Mouse (Mus musculus): ENCODE results near the gene Map1b. TPM values are rescaled to one million over a fixed set of nuclear protein-coding genes. Genes with fewer than 3 reads are reported as not detected.

The Map1b gene
- total and polyA plus RNA-seq, 2 experiments from 2014 or later: 781 to 2,082 TPM

DNA sequence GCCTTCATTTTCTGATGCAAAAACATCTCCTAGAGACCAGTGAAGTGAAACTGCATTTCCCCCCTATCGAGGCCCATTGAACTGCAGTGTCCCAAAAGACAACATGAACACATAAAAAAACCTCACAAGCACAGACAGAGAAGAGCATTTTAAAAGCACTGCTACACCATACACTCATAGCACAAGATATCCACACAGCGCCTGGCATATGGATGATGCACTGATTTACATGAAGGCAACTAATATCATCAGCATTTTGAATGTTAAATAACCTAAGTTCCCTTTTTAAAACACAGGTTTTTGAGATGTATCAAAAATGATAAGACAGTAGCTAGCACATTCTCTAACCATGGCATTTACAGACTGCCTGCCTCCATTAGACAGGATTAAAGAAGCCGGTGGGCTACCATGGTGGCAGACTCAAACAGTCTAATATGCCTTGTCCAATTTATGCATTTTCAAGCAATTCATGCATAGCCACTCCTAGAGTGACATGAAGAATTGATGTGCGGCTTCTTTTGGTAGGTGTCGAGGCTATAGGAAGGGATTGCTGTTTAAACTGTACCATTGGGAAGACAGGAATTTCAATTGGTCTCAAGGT is 22.9 kb downstream of the Map1b start:
- no peaks in the 10 kb centered on the region for H3K9me3 ChIP-seq (ENCODE audit: low read length)
- no peaks in the 10 kb centered on the region for H3K27me3 ChIP-seq (ENCODE audit: insufficient read depth, low read length)
- H3K27ac ChIP-seq (ENCODE audit: low read depth, low read length): peak overlapping the region; percentile 54
- peaks cover 10% of the 10 kb centered on the region; the same call in 1 of the 2 replicates for H3K36me3 ChIP-seq (ENCODE audit: insufficient read depth)
- H3K4me1 ChIP-seq (ENCODE audit: insufficient read depth): peaks cover 16% of the 10 kb centered on the region; the same call in 1 of the 2 replicates
- 0 out of 2 replicates have a peak overlapping the region, but pooled peaks have one; percentile 10 for H3K9ac ChIP-seq
- no peak for TF ChIP-seq CTCF (IDR thresholded peaks at IDR 0.05; ENCODE audit: low read depth)
- no peak overlapping the region for H3K4me3 ChIP-seq (ENCODE audit: low read depth, low read length)
- 16% methylated on average over 5 of the region's 5 CpGs for WGBS
- DNase-seq: no peak
- ATAC-seq: peak; percentile 12; the same call in 1 of the 2 replicates
- H3K4me2 ChIP-seq (ENCODE audit: low read depth): no peak overlapping the region

DNA sequence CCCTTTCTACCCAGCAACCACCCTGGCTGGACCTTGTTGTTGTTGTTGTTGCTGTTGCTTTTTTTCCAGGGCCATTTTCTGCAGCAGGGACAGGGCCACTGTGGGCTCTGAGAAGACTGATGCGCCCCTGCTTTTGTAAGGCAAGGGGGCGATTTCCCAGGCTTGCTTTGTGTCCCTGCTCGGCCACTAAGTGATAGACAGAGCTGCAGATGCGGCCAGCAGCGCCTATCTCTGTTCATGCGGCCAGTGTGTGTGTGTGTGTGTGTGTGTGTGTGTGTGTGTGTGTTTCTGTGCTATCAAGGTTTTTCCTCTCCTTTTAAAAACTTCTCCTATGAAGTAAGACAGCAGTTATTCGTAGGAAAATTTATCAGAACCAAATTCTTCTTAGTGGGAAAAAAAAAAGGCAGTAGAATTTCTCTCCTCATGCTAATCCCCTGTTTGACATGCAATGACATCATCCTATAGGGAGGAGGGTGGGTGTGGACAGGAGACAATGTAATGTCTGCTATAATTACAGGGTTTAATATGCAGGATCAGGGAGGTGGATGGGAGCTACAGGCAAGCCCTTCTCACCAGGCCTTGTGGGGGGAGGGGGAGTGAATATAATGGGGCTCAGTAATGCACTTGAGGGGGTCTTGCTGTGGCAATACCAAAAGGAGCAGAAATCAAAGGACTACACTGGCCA is 23.6 kb downstream of the Map1b start:
- Histone ChIP-seq H3K27ac (ENCODE audit: low read depth, low read length) (peak overlapping the region; percentile 54), H3K4me2 (ENCODE audit: low read depth) (no peak overlapping the region), H3K9me3 (ENCODE audit: low read length) (no peaks in the 10 kb centered on the region), H3K4me1 (ENCODE audit: insufficient read depth) (peaks cover 16% of the 10 kb centered on the region; the same call in 1 of the 2 replicates), H3K4me3 (ENCODE audit: low read depth, low read length) (no peak overlapping the region), H3K27me3 (ENCODE audit: insufficient read depth, low read length) (no peaks in the 10 kb centered on the region), H3K9ac (0 out of 2 replicates have a peak overlapping the region, but pooled peaks have one; percentile 10), H3K36me3 (ENCODE audit: insufficient read depth) (peaks cover 11% of the 10 kb centered on the region; the same call in 1 of the 2 replicates)
- TF ChIP-seq CTCF (IDR thresholded peaks at IDR 0.05; ENCODE audit: low read depth): no peak
- no peak for DNase-seq
- peak; percentile 64; the same call in 1 of the 2 replicates for ATAC-seq
- WGBS: 7% methylated on average over 7 of the region's 7 CpGs

DNA sequence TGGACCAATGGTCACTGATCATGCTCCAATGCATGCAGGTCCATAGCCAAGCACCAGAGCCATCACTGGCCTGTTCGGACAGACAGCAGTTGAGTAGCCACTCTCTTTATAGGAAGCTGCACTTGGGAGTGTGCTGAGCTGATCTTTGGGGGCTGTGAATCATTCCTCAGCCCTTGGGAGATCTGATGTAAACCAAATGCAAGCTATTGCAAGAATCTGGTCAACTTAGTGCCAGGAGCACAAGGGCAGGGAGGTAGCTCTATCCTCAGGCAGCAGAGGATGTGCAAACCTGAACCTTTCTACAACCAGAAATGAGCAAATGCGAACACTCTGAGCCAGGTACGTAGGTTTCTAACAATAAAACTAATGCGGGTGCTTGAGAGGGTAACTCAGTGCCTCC is 26.3 kb downstream of the Map1b start:
- peaks cover 20% of the 10 kb centered on the region for H3K4me1 ChIP-seq (ENCODE audit: insufficient read depth)
- ATAC-seq: no peak

GRCm38 (mm10) chr13:99489175-99489574 is 27.2 kb downstream of the Map1b start:
- Histone ChIP-seq H3K4me2 (ENCODE audit: low read depth) (no peak overlapping the region), H3K27me3 (ENCODE audit: insufficient read depth, low read length) (no peaks in the 10 kb centered on the region), H3K9ac (no peak overlapping the region), H3K36me3 (ENCODE audit: insufficient read depth) (peaks cover 19% of the 10 kb centered on the region), H3K27ac (ENCODE audit: low read depth, low read length) (no peak overlapping the region), H3K4me3 (ENCODE audit: low read depth, low read length) (no peak overlapping the region), H3K4me1 (ENCODE audit: insufficient read depth) (peaks cover 25% of the 10 kb centered on the region), H3K9me3 (ENCODE audit: low read length) (no peaks in the 10 kb centered on the region)
- 75% methylated on average over 5 of the region's 5 CpGs for WGBS
- ATAC-seq: no peak
- TF ChIP-seq CTCF (IDR thresholded peaks at IDR 0.05; ENCODE audit: low read depth): no peak
- no peak for DNase-seq

More for the DNA sequence above, 26.3 kb downstream of the Map1b start:
- Histone ChIP-seq H3K9me3 (ENCODE audit: low read length) (no peaks in the 10 kb centered on the region), H3K36me3 (ENCODE audit: insufficient read depth) (peaks cover 22% of the 10 kb centered on the region), H3K4me3 (ENCODE audit: low read depth, low read length) (no peak overlapping the region), H3K9ac (no peak overlapping the region), H3K4me2 (ENCODE audit: low read depth) (no peak overlapping the region), H3K27me3 (ENCODE audit: insufficient read depth, low read length) (no peaks in the 10 kb centered on the region), H3K27ac (ENCODE audit: low read depth, low read length) (no peak overlapping the region)
- no peak for DNase-seq
- no peak for TF ChIP-seq CTCF (IDR thresholded peaks at IDR 0.05; ENCODE audit: low read depth)
- 95% methylated on average over 4 of the region's 4 CpGs for WGBS

GRCm38 (mm10) chr13:99485861-99486260 is 30.5 kb downstream of the Map1b start:
- ATAC-seq (no peak), DNase-seq (no peak)
- Histone ChIP-seq H3K4me1 (ENCODE audit: insufficient read depth) (peaks cover 19% of the 10 kb centered on the region), H3K4me2 (ENCODE audit: low read depth) (no peak overlapping the region), H3K9me3 (ENCODE audit: low read length) (no peaks in the 10 kb centered on the region), H3K27ac (ENCODE audit: low read depth, low read length) (no peak overlapping the region), H3K9ac (no peak overlapping the region), H3K36me3 (ENCODE audit: insufficient read depth) (peaks cover 19% of the 10 kb centered on the region), H3K27me3 (ENCODE audit: insufficient read depth, low read length) (no peaks in the 10 kb centered on the region), H3K4me3 (ENCODE audit: low read depth, low read length) (no peak overlapping the region)
- TF ChIP-seq CTCF (IDR thresholded peaks at IDR 0.05; ENCODE audit: low read depth): no peak
- 86% methylated on average over 9 of the region's 9 CpGs for WGBS

DNA sequence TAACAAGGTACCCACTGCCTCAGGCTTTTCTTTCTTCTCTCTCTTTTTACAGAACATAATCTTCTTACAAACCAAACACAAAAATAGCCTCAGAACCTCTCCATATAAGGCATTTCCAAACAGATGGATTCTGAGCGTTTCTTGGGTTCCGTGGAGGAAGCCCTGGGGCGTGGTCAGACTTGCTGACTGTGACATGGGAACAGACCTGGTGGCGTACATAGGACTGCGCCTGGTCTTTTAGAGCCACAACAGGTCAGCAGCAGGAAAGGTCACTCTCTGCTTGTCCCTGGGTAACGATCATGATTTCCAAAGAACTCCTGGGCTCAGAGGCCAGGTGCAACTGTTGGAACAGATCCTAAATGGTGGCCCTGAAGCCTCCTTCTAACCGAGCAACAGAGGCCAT is 31.0 kb downstream of the Map1b start:
- peaks cover 19% of the 10 kb centered on the region for H3K4me1 ChIP-seq (ENCODE audit: insufficient read depth)

GRCm38 (mm10) chr13:99484905-99485304 is 31.4 kb downstream of the Map1b start:
- 36% methylated on average over 10 of the region's 10 CpGs for WGBS
- no peak overlapping the region for H3K4me3 ChIP-seq (ENCODE audit: low read depth, low read length)
- no peak for TF ChIP-seq CTCF (IDR thresholded peaks at IDR 0.05; ENCODE audit: low read depth)
- ATAC-seq: 0 out of 2 replicates have a peak, but pooled peaks have one; percentile 4
- peaks cover 16% of the 10 kb centered on the region; the same call in 1 of the 2 replicates for H3K36me3 ChIP-seq (ENCODE audit: insufficient read depth)
- peak overlapping the region; percentile 45; the same call in 1 of the 2 replicates for H3K27ac ChIP-seq (ENCODE audit: low read depth, low read length)
- H3K9me3 ChIP-seq (ENCODE audit: low read length): no peaks in the 10 kb centered on the region
- H3K4me2 ChIP-seq (ENCODE audit: low read depth): no peak overlapping the region
- no peak for DNase-seq
- H3K9ac ChIP-seq: no peak overlapping the region
- H3K4me1 ChIP-seq (ENCODE audit: insufficient read depth): peaks cover 19% of the 10 kb centered on the region
- H3K27me3 ChIP-seq (ENCODE audit: insufficient read depth, low read length): no peaks in the 10 kb centered on the region

More for the DNA sequence above, 31.0 kb downstream of the Map1b start:
- H3K36me3 ChIP-seq (ENCODE audit: insufficient read depth): peaks cover 19% of the 10 kb centered on the region; the same call in 1 of the 2 replicates
- no peak overlapping the region for H3K4me2 ChIP-seq (ENCODE audit: low read depth)
- TF ChIP-seq CTCF (IDR thresholded peaks at IDR 0.05; ENCODE audit: low read depth): no peak
- ATAC-seq (0 out of 2 replicates have a peak, but pooled peaks have one; percentile 25), DNase-seq (no peak)
- H3K27ac ChIP-seq (ENCODE audit: low read depth, low read length): 0 out of 2 replicates have a peak overlapping the region, but pooled peaks have one; percentile 45
- H3K9ac ChIP-seq: no peak overlapping the region
- 53% methylated on average over 7 of the region's 7 CpGs for WGBS
- no peaks in the 10 kb centered on the region for H3K27me3 ChIP-seq (ENCODE audit: insufficient read depth, low read length)
- H3K9me3 ChIP-seq (ENCODE audit: low read length): no peaks in the 10 kb centered on the region
- H3K4me3 ChIP-seq (ENCODE audit: low read depth, low read length): no peak overlapping the region

All from forebrain, postnatal 0 days (tissue).